Mouse (Mus musculus) adrenal gland, adult 8-10 months (tissue): ENCODE results near the gene Rdh1. TPM values are rescaled to one million over a fixed set of nuclear protein-coding genes. Genes with fewer than 3 reads are reported as not detected.

Experiments
- DNase-seq: peaks from one replicate; pipeline ENCODE4 v3.0.0; 2022
- total RNA-seq, 4 experiments: library from RNA; stranded (reverse); gene quantifications; 2 replicates each; pipeline ENCODE4 v1.2.4; 2022

Gene Rdh1
- 1 to 10 TPM; 4.0 to 5.4 (median 4.4) TPM for total RNA-seq

DNA sequence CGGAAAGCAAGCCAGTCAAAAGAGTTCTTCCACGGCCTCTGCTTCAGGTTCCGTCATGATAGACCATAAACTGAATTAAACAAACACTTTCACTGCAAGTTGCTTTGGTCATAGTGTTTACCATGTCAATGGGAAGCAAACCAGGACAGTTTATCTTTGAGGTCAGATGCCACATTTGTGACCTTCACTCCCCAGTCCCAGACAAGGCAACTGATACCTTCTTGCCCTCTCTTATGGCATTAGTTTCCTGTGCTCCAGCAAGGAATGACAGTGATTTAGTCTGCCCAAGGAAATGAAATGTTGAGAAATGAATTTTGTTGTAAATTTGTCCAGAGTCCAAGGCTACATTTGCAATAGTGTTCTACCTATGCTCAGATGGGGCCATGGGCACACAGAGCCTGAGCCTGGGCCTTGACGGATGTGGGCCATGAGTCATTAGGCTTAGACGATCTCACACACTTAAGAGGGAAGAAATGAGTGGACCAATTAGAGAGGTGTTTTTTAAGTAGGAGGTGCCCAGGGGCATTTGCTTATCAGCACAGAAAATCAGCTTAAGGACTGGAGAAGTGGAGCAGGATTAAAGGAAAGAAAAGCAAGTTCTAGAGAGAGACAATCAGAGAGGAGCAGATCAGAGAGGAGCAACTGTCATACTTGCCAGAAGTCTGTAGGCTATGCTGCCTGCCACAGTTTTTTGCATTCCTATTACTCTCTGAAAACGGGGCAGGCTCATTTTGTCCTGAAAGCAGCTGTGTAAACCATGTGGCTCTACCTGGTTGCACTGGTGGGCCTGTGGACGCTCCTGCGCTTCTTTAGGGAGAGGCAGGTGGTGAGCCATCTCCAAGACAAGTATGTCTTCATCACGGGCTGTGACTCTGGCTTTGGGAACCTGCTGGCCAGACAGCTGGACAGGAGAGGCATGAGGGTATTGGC lies at the start of gene Rdh1, which contains the start of gene Rdh16f1:
Rdh1 (plus strand) TSS at position 541 of the 930 bp plus-strand sequence.
Rdh16f1 (plus strand) TSS at position 607 of the 930 bp plus-strand sequence.
- no peak for DNase-seq

DNA sequence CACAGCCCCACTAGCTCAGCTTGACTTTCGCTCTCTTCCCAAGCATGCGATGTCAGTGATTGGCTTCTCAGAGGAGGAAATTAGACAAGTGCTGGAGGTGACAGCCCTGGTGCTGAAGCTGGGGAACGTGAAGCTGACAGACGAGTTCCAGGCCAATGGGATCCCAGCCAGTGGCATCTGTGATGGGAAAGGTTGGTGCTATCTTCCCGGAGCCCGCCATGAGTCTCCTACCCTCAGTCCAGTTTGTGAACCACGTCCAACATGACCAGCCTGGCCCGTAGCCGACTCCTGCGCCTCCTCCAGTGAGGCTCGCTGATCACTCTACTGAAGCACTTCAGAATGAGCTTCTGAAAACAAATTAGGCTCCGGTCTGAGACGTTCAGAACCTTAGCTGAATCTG lies 49.2 kb upstream of the Rdh1 start:
- no peak for DNase-seq

DNA sequence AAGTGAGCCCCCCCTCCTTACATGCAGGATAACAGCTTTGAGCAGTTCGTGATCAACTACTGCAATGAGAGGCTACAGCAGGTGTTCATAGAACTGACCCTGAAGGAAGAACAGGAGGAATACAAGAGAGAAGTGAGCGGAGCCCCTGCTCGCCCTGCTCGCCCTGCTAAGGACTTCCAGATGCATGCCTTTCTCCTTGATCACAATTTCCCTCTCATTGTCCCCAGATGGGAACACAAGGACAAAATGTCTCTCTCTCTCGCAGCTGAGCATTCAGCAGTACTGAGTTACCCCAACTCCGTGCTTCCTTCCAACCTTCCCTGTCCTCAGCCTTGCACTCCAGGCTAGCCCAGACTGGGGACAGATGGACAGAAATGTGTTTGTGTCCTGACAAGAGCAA lies 46.8 kb upstream of the Rdh1 start:
- no peak for DNase-seq

DNA sequence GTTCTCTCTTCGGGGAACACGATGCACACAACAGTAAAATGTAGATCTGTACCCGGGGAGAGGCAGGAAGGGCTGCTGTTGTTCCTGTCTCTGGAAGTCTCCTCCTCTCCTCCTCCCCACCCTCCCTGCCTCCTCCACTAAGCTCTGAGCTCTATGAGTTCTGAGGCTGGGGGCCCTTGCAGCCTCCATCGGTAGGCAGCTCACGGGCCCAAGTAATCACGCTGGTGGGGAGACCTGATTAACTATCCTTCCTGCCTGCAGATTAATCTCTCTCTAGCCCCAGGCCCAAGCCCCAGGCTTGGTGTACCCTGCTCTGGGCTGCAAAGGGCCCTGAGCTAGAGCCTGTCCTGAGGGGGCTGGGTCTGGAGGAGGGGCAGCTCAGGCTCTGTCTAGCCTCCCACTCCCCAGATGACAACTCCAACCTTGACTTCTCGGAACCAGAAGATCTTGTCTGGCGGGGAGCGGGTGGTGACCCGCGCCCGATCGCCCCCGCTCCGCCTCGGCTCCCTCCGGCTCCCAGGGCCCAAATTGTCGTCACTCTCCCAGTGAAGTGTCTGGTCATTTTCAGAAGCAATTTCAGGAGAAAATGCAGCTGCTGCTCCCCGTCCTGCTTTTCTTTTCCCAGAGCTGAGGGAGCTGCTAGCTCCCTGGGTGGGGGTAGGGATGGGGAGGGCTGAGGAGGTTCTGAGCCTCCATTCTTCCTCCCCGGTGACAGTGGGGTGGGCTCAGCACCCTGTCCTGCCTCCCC lies 37.7 kb upstream of the Rdh1 start:
- no peak for DNase-seq

DNA sequence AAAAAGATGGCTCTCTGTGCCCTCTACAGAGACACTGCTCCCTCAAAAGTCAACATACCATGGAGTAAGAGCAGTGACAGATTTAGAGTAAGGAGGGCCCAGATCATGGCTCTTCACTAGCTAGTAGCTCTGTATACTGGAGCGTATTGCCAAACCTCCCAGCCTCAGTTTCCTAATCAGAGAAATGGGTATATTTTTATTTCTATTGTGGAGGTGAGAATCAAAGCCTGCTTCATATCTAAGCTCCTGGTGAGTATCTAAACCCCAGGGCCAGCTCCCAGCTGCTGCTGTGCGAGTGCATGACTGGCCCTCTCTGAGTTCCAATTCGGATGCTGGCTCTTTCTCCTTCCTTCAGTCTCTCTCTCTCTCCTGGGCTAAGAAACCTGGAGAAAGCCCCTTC lies 35.3 kb upstream of the Rdh1 start, which contains the start of gene Tac2:
Tac2 (plus strand) TSS at position 301 of the 400 bp plus-strand sequence.
- no peak for DNase-seq

DNA sequence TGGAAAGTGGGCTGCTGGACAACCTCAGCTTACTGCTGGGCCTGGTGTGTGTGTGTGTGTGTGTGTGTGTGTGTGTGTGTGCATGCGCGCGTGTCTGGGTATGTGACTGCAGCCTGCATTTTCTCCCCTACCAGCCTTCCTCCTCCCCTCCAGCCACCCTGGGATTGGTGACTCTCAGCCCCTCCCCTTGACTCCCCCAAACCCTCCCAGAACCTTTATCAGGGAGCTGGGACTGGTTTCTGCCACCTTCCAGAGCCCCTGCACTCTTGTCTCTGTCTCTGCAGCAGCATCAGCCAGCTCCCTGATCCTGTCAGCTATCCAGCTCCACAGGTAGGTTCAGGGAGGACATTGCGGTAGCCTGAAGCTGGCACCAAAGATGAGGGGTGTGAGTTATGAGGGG lies 34.4 kb upstream of the Rdh1 start:
- no peak for DNase-seq

DNA sequence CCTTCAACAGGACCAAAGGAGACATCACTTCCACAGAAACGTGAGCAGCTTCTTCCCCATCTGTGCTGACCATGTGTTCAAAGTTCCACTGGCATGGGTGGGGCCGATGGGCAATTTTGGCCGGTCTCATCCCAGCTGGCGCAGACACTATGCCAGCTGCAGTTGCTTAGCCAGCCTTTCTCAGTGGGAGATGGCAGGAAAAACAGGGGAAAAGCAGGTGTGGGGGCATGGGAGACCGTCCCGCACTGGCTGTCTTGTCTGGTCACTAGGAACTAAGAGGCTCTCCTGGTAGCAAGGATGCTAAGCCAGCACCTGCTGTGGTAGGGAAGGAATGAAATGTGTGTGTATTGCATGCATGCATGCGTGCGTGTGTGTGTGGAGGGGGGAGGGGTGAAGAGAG lies 31.1 kb upstream of the Rdh1 start:
- no peak for DNase-seq

DNA sequence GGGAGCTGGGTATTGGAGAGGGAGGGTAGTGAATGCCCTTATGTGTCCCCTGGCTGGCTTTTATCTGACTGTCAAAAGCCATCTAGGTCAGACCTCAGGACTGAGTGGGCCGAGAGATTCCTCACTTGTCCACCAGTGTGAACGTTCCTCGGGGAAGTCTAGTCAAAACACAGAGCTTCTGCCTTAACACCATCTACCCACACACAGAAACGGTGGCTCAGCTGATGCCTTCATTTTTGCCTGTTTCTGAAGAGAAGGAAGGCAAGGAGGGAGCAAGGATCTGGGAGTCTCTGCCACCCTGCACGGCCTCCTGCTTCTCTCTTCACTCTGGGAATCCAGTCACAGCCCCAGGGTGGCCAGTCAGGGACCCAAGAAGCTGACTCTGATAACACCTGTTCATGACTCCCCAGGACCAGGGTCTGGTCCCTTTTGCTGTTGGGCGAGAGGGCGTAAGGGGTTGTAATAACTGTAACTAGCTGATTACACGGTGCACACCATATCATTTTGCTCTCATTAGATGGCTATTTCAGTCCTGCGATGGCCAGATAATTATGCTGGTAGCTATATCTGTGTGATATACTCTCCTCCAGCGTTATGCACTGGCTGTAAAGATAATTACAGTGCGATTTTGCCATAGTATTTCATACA lies 29.1 kb upstream of the Rdh1 start:
- DNase-seq, result no peak

DNA sequence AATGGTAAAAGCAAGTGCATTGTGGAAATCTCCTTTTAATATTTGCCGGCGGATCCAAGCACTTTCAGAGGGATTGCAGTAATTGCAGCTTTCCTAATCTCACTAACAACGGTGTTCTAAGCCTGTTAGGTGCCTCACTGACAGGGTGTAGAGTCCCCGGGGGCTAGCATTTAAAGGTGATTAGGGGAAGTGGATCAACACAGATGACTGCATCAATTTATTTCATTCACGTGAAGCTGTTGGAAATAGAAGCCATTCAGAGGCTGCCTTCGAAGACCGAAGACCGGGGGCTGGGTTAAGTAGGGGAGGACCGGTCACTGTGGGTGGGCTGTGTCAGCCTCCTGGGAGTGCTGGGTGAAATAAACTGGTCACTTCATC lies 28.6 kb upstream of the Rdh1 start:
- DNase-seq, result no peak

DNA sequence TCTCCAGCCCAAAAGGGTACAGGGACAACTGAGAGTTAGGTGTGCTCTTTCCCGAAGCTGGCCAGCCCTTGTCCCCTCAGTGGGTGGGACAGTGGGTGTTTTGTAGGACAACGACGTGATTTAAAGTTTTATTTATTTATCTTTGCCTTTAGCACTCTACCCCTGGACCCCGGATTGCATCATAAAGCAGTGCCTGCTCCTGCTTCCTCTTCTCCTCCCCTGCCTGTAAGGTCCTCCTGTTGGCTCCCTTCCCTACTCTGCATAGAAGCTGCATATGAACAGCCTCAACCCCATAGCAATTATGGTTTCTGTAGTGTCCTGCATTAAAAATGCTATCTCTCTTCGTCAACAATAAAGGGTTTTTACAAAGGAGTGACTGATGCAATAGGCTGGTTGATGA lies 28.1 kb upstream of the Rdh1 start:
- no peak for DNase-seq

DNA sequence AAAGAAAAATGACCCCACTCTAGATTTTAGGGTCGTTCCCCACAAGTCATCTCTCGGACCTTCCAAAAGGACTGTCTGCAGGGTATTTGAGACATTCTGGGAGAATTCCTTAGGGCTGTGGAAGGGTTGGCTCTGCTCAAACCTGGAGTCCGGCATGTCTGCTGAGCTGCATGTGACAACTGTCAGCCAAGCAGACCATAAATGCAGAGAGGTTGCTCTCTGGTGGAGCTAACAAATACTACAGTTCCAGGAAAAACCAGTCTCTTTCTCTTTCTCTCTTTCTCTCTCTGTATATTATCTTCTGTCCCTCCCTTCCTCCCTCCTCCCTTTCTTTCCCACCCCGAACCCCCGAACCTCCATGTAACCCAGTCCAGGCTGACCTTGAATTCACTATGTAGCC lies 25.1 kb upstream of the Rdh1 start:
- no peak for DNase-seq

DNA sequence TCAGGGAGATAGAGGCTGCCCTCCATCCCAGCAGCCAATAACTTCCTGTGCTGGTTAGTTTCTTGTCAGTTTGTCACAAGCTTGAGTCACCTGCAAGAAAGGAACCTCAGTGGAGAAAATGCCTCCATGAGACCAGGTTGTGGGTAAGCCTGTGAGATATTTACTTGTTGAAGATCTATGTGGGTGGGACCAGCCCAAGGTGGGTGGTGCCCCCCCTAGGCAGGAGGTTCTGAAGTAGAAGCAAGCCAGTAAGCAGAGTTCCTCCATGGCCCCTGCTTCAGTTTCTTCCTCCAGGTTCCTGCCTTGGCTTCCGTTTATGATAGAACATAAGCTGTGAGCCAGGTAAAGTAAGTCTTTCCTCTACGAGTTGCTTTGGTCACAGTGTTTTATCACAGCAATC lies 23.3 kb upstream of the Rdh1 start:
- DNase-seq, result no peak

DNA sequence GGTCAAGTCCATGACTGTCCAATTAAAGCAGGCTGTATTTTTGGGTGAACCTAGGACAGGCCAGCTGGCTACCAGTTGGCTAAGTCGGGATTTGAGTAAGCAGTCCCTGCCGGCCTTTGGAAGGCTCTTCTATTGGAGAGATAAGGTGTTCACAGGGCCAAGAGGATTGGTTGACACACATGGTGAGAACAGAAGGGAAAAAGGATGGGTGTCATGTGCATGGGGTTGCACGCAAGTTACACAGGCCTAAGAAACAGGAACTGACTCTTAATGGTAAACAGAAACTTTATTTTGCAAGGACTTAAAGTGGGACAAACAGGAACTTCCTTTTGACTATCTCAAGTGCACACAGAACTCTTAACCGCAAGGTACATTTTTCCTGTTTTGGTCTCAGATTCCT lies 22.6 kb upstream of the Rdh1 start:
- DNase-seq, result no peak

DNA sequence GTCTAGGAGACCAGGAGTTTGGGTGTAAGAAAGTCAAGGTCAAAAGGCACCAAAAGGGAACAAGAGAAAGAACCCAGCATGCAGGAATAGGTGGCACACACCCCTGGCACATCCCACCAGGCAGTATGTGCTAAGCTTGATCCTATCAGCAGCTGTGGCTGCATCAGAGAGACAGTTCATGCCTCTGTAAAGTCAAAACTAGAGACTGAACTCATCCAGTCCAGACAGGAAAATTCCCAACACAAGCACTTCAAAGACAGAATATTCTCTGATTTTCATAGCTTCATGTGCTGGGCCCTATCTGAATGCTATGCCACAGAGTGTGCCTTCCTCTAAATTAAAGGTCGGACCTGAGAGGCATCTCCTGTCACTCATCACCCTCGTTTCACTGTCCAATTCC lies 22.0 kb upstream of the Rdh1 start:
- no peak for DNase-seq

DNA sequence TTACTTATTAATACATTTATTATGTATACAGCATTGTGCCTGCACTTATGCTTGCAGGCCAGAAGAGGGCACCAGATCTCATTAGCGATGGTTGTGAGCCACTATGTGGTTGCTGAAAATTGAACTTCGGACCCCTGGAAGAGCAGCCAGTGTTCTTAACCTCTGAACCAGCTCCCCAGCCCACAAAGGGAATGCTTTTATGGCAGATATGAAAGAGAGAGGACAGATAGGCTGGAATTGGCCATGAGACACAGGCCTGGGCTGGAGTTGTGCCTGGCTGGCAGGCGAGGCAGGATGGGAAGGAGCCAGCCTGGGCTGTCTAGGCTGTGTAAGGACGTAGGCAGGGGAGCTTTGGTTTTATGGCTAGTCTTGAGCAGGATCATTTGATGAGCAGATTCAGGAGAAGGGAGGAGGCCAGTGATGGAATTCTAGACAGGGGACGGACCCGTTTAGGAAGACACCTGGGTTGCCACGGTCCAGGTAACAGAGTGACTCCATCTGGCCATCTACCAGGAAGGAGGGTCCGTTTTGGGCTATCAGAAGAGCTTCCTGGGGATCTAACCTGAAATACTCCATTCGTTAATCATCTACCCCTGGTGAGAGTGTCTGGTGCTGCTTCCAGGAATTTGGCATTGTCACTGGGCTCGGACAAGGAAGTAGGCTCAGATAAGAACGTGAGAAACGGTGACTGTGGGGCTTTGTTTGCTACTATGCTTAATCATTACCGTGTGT lies 21.2 kb upstream of the Rdh1 start:
- DNase-seq, result no peak

DNA sequence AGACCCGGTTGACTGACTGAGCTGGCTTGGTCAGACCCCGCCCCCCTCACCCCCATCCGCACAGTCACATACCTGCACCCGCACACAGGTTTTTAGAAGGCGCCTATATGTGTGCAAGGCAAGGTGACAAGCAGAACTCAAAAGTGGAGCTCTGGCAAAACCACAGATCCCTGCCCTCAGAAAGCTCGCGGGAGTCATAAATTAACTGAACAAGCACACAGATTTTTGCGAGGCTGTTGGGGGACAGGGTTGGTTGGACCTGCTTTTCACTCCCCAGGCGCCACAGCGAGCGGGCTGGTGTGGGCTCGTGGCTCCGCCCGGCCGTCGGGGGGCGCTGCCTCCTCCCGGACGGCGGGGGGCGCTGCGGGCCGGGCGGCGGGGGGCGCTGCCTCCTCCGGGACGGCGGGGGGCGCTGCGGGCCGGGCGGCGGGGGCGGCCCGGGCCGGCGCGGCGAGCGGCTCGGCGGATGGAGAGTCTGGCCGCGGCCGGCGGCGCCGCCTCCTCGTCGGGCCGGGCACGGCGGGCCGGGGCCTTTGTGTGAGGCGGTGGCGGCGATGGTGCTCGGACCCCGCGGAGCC lies 20.3 kb upstream of the Rdh1 start, which contains the start of gene Zbtb39:
Zbtb39 (plus strand) TSS at position 456 of the 578 bp plus-strand sequence.
- peak; percentile 68 for DNase-seq

DNA sequence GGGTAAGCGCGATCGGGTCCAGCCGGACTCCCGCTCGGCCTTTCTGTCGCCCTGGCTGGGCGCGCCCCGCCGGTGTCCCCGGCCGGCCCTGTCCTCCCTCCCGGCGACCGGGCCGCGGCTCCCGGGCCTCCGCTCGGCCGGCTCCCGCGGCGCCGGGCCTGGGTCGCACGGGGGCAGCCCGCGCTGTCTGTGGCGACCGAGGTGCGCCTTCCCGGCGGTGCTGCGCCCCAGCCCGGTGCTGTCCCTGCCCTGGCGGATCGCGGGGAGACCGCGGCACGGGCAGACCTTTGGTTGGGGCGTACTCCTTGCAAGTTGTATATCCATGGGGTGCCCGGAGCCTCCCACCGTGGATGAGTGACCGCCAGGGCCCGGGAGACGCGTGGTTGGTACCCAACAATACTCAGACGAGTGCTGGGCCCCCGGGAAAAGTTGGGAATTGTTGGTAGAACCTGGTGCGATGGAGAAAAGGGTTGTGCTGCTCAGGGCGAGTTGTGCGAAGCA lies 19.8 kb upstream of the Rdh1 start:
- DNase-seq, result no peak

DNA sequence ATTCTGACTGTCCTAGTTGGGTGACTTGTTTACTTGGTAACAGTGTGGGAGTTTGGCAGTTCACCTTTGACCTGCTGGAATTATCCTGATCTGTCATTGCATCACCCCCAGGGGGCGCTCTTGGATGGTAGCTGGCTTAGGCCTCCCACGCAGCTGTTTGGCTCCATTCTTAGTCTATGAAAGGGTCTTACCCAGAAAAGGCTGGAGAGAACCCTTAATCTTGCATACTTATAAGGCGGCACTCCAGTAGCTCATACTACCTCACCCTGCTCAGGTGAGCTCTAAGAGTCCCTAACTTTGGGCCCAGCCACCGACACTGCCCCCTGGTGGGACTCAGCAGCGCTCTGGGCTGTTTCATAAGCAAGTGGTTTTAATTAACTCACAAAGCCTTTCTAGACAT lies 14.9 kb upstream of the Rdh1 start:
- DNase-seq, result no peak

DNA sequence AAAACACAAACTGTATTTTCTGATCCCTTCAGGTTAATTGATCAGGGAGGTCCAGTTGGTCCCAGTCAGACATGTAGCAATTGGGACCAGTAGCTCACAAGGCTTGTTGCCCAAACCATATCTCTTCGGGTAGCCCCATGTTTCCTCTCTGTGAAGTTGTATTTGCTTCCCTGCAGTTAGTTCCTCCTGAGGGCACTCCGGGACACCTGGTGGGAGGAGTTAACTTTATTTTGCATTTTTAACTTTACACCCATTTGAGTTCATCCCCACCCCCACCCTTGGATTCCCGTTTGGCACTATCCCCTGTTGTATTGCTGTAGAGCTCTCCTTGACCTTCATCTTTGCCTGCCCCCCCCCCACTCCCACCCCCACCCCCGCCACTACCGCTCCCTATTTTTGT lies 13.6 kb upstream of the Rdh1 start:
- DNase-seq, result no peak

DNA sequence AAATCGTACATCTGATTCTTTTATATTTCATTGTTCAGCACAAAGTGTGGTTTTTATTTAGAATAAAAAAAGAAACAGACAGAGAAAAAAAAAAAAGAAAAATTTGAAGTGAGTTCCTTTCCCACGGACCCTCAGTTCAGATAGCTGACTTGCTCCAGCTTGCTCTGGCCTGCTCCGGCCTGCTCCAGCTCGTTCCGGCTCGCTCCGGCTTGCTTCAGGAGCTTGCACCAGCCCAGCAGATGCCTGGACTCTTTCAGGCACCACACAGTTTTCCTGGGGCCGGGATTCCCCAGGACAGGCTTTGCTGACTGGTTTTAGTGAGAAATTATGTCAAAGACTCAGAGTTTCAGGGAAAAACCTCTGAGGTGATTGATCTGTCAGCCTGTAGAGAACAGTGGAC lies 12.3 kb upstream of the Rdh1 start:
- DNase-seq, result no peak

DNA sequence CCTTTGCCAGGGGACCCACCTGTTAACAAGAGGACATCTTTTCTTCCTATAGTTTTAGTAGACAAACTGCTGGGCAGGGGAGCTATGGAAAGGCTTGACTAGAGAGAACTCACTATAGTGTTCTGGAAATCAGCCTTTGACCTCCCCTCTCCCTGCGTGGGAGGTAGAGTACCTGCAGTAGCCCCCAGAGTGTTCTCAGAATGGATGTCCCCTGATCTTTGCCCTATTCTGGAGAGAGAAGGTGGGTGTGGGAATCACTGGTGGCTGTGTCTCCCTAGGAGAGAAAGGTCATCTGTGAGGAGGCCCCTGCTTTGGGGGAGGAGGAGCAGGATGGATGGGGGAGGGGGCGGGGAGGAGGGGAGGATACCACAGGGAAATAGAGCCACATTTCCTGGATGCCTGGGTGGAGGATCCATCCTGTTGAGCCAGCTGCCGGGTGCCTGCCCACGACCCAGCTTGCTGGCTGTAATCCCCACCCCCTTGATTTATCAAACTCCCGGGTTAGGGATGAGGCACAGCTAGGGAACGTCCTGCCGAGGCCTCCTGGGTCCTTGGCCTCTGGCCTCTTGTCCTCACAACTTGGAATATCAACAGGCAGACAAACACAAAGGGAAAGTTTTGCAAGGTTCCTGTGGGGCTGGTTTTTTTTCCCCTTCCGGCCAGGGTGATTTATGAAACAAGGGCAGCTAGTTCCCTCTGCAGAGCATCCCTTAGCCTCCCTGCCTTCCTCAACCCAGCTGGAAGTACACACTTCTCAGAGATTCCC lies 10.5 kb upstream of the Rdh1 start:
- DNase-seq, result peak; percentile 89
